Mouse (Mus musculus): ENCODE measurements around the gene Scg5. TPM values are rescaled to one million over a fixed set of nuclear protein-coding genes. Genes with fewer than 3 reads are reported as not detected.

Scg5 gene
- polyA plus RNA-seq, 1 experiment = 120 TPM

GRCm38 (mm10) chr2:113728581-113728980 lies 100.3 kb downstream of the Scg5 start:
- TF ChIP-seq POLR2A (IDR thresholded peaks at IDR 0.05; ENCODE audit: borderline replicate concordance, extremely low read depth, insufficient read depth, insufficient read length, poor library complexity, severe bottlenecking) = no peak
- TF ChIP-seq CTCF (IDR thresholded peaks at IDR 0.05; ENCODE audit: borderline replicate concordance, extremely low read depth, insufficient read depth, insufficient read length) = no peak
- DNase-seq (ENCODE audit: low read depth) = no peak

Other genes with a start within 250 kb of the Scg5 start
- 1.4 and 3.1 TPM in 2 replicates for gene Grem1, start 70.5 kb downstream of the Scg5 start, polyA plus RNA-seq (2012; rRNA removed)
- 13.5 and 18.0 TPM in 2 replicates for gene Arhgap11a, start 19.5 kb upstream of the Scg5 start, polyA plus RNA-seq (2012; rRNA removed)
- 18.4 and 25.3 TPM in 2 replicates for gene Gjd2, start 184.5 kb upstream of the Scg5 start, polyA plus RNA-seq (2012; rRNA removed)
- gene Actc1, start 224.4 kb upstream of the Scg5 start, polyA plus RNA-seq (2012; rRNA removed) = 9.8 and 16.9 TPM in 2 replicates